Mouse (Mus musculus) heart, postnatal 0 days (tissue): Measurements from ENCODE around the gene Taar8c. TPM values are rescaled to one million over a fixed set of nuclear protein-coding genes. Genes with fewer than 3 reads are reported as not detected.

Experiments used
- ATAC-seq: fragments of 200-750 bp; cut with Nextera tagmentation; 2 replicates; pipeline ENCODE4 v1.8.0; 2017; ENCODE audit warnings: low read depth, moderate number of reproducible peaks, moderate library complexity; ENCODE audit not compliant: insufficient read depth
- DNase-seq: peaks from one replicate; pipeline ENCODE4 v3.0.0-alpha.2; 2016; ENCODE audit warnings: low spot score
- H3K27ac ChIP-seq: fragments of 300-500 bp; sonication (generic); 2 replicates; pipeline ENCODE4 v1.5.1; 2014; ENCODE audit warnings: low read depth, mild to moderate bottlenecking
- H3K27me3 ChIP-seq: fragments of 300-500 bp; sonication (generic); 2 replicates; pipeline ENCODE4 v1.6.1; 2014; ENCODE audit warnings: low read length, mixed read lengths; ENCODE audit not compliant: control insufficient read depth, insufficient read depth
- H3K36me3 ChIP-seq: fragments of 300-500 bp; sonication (generic); replicated peaks from 2 replicates; pipeline ENCODE4 v1.6.1; 2014; ENCODE audit warnings: low read length, mixed read lengths; ENCODE audit not compliant: control insufficient read depth, insufficient read depth
- H3K4me1 ChIP-seq: fragments of 300-500 bp; sonication (generic); 2 replicates; pipeline ENCODE4 v1.6.1; 2014; ENCODE audit warnings: antibody characterized with exemption; ENCODE audit not compliant: control insufficient read depth, insufficient read depth
- H3K4me2 ChIP-seq: fragments of 300-500 bp; sonication (generic); 2 replicates; pipeline ENCODE4 v1.6.1; 2014; ENCODE audit warnings: low read depth, mild to moderate bottlenecking, low read length, moderate library complexity
- H3K4me3 ChIP-seq: fragments of 300-500 bp; sonication (generic); 2 replicates; pipeline ENCODE4 v1.5.1; 2014; ENCODE audit warnings: low read depth, low read length
- H3K9ac ChIP-seq: fragments of 300-500 bp; sonication (generic); replicated peaks from 2 replicates; pipeline ENCODE4 v1.6.1; 2014; ENCODE audit warnings: low read depth, low read length, mixed read lengths
- H3K9me3 ChIP-seq: fragments of 300-500 bp; sonication (generic); replicated peaks from 2 replicates; pipeline ENCODE4 v1.6.1; 2016; ENCODE audit warnings: low read length; ENCODE audit not compliant: control insufficient read depth
- CTCF ChIP-seq: IDR thresholded peaks from 2 replicates; pipeline ENCODE4 v1.5.1; 2016; ENCODE audit warnings: antibody characterized with exemption, control low read depth, low read depth
- EP300 ChIP-seq: IDR thresholded peaks from 2 replicates; pipeline ENCODE4 v1.6.1; 2016; ENCODE audit warnings: antibody characterized with exemption, low read depth
- WGBS: fragments of 180-500 bp; shearing (Covaris S2); extraction: QIAGEN DNeasy Blood & Tissue Kit; methylation state at CpG from one replicate; pipeline ENCODE4 v1.1.7; 2014; 5-methylcytosine and 5-hydroxymethylcytosine counted together
- polyA plus RNA-seq: library from polyadenylated mRNA; unstranded; fragments of >200 nt; fragmentation: Nextera tagmentation; extraction: Ambion mirVana; gene quantifications from 2 replicates; pipeline ENCODE4 v1.2.1, GENCODE M21; 2015
- total RNA-seq: library from RNA; depleted of rRNA; stranded (reverse); fragments of >200 nt; gene quantifications from 2 replicates; pipeline ENCODE4 v1.2.3, GENCODE M21; 2014; ENCODE audit warnings: low replicate concordance; rRNA removed

The Taar8c gene
- total and polyA plus RNA-seq, 2 experiments from 2014 or later = not detected

GRCm38 (mm10) chr10:24052039-24052438, 49.7 kb downstream of the Taar8c start:
- Histone ChIP-seq H3K4me2 (no peak overlapping the region), H3K9me3 (no peaks in the 10 kb centered on the region), H3K36me3 (no peaks in the 10 kb centered on the region), H3K27ac (no peak overlapping the region), H3K27me3 (no peaks in the 10 kb centered on the region), H3K4me3 (no peak overlapping the region), H3K4me1 (no peaks in the 10 kb centered on the region), H3K9ac (no peak overlapping the region)
- ATAC-seq = no peak
- no peak for TF ChIP-seq CTCF
- no peak for TF ChIP-seq EP300
- no peak for DNase-seq
- WGBS = 32% methylated on average over 5 of the region's 5 CpGs

Other genes with a start within 250 kb of the Taar8c start
- gene Vnn1, start 207.2 kb downstream of the Taar8c start, total RNA-seq = 3.4 and 7.3 TPM in 2 replicates
- gene Vnn1, start 207.2 kb downstream of the Taar8c start, polyA plus RNA-seq = 0.68 and 0.74 TPM in 2 replicates
- gene Taar1, start 181.6 kb downstream of the Taar8c start, total RNA-seq = not detected in 2 replicates
- gene Taar1, start 181.6 kb downstream of the Taar8c start, polyA plus RNA-seq = not detected in 2 replicates
- not detected in 2 replicates for gene Taar2, start 163.3 kb downstream of the Taar8c start, total RNA-seq
- not detected in 2 replicates for gene Taar2, start 163.3 kb downstream of the Taar8c start, polyA plus RNA-seq
- not detected in 2 replicates for gene Taar3, start 152.4 kb downstream of the Taar8c start, total RNA-seq
- not detected in 2 replicates for gene Taar3, start 152.4 kb downstream of the Taar8c start, polyA plus RNA-seq
- gene Taar4, start 141.4 kb downstream of the Taar8c start, total RNA-seq = not detected in 2 replicates
- gene Taar4, start 141.4 kb downstream of the Taar8c start, polyA plus RNA-seq = not detected in 2 replicates
- not detected in 2 replicates for gene Taar5, start 131.2 kb downstream of the Taar8c start, total RNA-seq
- gene Taar5, start 131.2 kb downstream of the Taar8c start, polyA plus RNA-seq = not detected in 2 replicates
- gene Taar6, start 116.3 kb downstream of the Taar8c start, total RNA-seq = not detected in 2 replicates
- not detected in 2 replicates for gene Taar6, start 116.3 kb downstream of the Taar8c start, polyA plus RNA-seq
- not detected in 2 replicates for gene Taar7a, start 108.4 kb downstream of the Taar8c start, total RNA-seq
- not detected in 2 replicates for gene Taar7a, start 108.4 kb downstream of the Taar8c start, polyA plus RNA-seq
- gene Taar7b, start 102.0 kb downstream of the Taar8c start, total RNA-seq = not detected in 2 replicates
- gene Taar7b, start 102.0 kb downstream of the Taar8c start, polyA plus RNA-seq = not detected in 2 replicates
- gene Taar7d, start 74.7 kb downstream of the Taar8c start, total RNA-seq = not detected in 2 replicates
- not detected in 2 replicates for gene Taar7d, start 74.7 kb downstream of the Taar8c start, polyA plus RNA-seq
- gene Taar7e, start 64.3 kb downstream of the Taar8c start, total RNA-seq = not detected in 2 replicates
- gene Taar7e, start 64.3 kb downstream of the Taar8c start, polyA plus RNA-seq = not detected in 2 replicates
- gene Taar7f, start 52.4 kb downstream of the Taar8c start, total RNA-seq = not detected in 2 replicates
- gene Taar7f, start 52.4 kb downstream of the Taar8c start, polyA plus RNA-seq = not detected in 2 replicates
- gene Taar8a, start 25.4 kb downstream of the Taar8c start, total RNA-seq = not detected in 2 replicates
- gene Taar8a, start 25.4 kb downstream of the Taar8c start, polyA plus RNA-seq = not detected in 2 replicates
- not detected in 2 replicates for gene Taar8b, start 9.6 kb downstream of the Taar8c start, total RNA-seq
- gene Taar8b, start 9.6 kb downstream of the Taar8c start, polyA plus RNA-seq = not detected in 2 replicates
- gene Taar9, start 7.6 kb upstream of the Taar8c start, total RNA-seq = not detected in 2 replicates
- not detected in 2 replicates for gene Taar9, start 7.6 kb upstream of the Taar8c start, polyA plus RNA-seq
- 30.1 and 35.6 TPM in 2 replicates for gene Stx7, start 47.4 kb upstream of the Taar8c start, total RNA-seq
- 67.8 and 68.8 TPM in 2 replicates for gene Stx7, start 47.4 kb upstream of the Taar8c start, polyA plus RNA-seq
- 0.46 and 3.2 TPM in 2 replicates for gene Moxd1, start 121.6 kb upstream of the Taar8c start, total RNA-seq
- gene Moxd1, start 121.6 kb upstream of the Taar8c start, polyA plus RNA-seq = 1.5 and 2.6 TPM in 2 replicates